Mouse (Mus musculus) lung, postnatal 4 days (tissue): ENCODE results near the gene Vps29.
"Not testable (repeated sequence)": the region's sequence is repeated elsewhere in the genome, so short reads cannot be mapped to it uniquely, and the experiment has no call there.

ENCODE experiments used
- DNase-seq, 2 experiments: peaks; one replicate each; pipeline ENCODE4 v3.0.0; 2021

The Vps29 gene

DNA sequence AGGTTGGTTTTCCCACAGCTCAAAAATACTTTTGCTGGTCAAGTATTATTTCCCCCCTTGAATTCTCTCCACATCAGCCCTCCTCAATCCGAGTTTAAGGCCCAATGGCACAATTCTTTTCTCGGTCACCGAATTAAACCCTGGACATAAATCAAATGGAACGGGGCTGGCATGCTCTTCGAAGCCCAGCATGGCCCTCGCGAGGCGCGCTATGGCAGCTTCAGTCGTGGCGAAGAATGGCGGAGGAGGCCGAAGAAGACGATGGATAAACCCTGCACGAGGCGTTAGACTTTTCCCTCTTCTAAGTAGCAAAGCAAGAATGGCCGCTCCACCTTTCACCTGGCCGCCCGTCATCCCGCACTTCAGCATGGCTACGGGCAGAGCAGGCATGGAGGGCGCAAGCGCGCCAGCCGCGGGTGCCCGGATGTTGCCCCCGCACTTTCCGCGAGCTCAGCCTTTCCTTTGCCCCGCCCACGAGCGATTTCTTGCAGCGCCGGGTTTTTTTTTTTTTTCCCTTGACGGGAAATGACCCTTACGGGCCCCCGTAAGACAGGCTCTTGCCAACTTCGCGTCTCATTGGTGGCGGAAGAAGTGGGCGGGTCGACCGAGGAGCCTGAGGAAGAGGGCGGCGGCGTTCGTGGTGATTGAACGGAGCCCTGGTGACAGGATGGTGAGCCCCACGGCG, at the start of gene Vps29, which contains the start of gene Rad9b:
Vps29 (plus strand) TSS at position 563 of the 685 bp plus-strand sequence.
Rad9b (minus strand) TSS at position 427 of the 685 bp plus-strand sequence.
- DNase-seq = peak; percentile 99

DNA sequence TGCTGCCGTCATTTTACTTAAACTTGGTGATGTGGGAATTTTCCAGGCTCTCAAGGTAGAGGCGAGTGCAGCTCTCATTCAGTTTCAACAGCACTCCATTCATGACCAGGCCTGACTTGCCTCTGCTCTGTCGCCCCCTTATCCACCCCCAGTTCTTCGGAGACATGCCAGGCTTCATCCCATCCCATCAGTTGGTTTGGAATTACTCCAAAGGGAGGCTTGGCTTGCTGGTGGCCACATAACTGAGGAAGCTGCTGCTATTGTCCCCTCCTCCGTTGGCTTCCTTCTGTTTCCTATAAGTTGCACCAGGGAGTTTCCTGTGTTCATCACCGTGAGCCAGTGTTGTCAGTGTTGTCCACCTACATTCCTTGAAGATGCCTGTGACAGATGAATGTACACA, 49.6 kb upstream of the Vps29 start:
- DNase-seq = no peak

DNA sequence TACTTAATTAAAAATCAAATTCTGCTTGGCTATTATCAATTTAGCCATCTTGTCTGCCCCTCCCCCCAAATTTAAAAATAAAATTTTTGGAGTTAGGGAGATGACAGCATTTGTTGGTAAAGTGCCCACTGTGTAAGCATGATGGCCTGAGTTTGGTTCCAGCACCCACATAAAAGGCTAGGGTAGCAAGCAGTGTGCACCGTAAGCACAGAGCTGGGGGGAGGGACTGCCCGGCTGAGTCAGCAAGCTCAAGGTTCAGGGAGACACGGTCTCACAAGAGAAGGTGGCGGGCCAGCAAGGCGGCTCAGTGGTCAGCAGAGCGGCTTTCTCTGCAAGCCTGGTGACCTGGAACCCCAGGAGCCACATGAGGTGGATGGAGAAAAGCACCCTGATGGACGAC, 48.7 kb upstream of the Vps29 start:
- no peak for DNase-seq

DNA sequence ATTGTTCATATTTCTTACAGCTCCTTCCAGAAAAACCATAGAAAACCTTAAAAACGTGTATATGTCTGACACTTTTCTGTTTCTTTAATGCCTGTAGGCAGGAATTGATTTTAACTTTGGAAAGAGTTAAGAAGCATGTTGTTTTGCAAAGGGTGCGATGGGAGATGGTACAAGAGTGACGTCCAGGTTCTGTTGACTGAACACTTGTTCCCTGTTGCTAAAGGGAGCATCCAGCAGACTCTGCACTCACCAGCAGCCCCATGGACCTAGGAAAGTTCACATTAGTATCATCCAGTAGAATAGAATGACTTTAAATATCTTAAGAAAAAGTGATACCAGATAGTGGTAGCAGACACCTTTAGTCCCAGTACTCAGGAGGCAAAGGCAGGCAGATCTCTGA, 47.6 kb upstream of the Vps29 start:
- DNase-seq = no peak

DNA sequence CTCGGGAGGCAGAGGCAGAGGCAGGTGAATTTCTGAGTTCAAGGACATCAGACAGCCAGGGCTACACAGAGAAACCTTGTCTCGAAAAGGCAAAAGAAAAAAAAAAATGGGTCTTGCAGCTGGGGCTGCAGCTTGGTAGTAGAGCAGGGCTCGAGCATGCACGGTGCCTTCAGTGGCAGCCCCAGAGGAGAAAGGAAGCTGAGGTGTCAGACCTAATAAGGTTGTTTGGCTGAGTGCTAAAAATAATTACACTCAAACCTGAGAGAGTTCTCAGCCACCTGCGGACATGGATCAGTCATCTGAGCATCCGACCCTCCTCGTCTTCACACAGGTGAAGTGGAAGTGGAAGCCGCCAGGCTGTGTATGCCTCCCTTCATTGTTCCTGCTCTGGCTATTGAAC, 43.5 kb upstream of the Vps29 start:
- no peak for DNase-seq

DNA sequence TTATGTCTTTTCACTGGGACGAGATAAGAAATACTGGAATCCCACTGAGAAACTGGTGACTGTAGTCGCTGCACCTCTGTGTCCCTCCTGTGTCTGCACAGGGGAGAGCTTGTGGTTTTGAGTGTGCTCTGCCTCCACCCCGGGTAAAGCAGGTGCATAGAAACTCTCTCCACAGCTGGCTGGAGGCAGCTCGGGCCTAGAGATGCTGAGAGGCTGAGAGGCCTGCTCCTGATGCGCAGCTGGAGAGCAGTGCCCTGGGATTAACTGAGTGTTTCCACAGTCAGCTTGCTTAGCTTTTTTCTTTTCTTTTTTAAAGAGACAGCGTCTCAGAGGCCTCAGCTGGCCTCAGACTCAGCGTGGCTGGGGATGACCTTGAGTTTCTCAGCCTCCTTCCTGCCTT, 42.5 kb upstream of the Vps29 start:
- DNase-seq = no peak

DNA sequence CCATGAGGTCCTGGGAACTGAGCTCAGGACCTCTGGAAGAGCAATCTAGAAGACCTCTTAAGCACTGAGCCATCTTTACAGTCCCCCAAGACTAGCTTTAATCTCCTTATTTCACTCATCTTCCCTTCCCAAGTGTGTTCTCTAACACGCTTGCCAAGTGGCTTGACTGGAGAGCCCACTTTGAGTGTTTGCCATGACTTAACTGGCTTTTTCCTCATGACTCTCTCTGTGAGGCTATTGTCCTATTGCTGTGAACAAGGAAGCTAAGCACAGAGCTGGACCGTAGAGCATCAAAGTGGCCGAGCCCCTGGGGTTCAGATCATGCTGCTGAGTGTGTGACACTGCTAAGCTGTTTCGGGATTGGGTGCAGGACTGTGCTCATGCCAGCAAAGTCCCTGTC, 41.8 kb upstream of the Vps29 start:
- no peak for DNase-seq

DNA sequence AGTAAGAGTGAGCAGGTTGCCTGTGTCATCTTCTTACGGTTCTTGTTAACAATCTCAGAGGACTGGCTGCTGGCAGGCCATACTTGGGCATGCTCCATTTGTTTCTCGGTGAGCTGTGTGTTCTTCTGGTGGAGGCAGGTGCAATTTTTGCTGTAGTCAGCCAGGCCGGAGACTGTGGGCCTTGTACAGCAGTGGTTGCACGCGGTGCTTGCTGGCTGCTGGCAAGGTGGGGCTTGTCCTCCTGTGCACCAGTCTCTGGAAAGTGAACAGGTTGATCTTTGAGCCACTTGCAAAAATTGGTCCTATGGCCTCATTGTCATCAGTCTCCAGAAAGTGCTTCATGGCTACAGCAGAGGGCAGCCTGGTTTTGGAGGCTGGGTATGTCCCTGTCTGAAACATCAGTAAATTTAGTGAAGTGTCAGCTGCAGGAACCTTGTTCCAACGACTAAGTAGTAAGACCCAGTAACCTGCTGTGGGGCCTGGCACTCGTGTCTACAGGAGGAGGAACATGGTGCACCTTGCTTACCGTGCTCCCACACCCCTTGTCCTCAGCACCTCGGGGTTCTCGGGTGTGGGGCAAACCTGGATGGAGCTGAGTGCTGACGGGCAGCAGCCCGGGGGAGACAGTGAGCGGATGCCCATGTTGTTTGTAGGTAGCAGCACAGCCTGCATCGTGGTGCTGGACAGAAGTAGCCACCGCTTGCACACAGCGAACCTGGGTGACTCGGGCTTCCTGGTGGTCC, 41.1 kb upstream of the Vps29 start:
- DNase-seq = no peak

DNA sequence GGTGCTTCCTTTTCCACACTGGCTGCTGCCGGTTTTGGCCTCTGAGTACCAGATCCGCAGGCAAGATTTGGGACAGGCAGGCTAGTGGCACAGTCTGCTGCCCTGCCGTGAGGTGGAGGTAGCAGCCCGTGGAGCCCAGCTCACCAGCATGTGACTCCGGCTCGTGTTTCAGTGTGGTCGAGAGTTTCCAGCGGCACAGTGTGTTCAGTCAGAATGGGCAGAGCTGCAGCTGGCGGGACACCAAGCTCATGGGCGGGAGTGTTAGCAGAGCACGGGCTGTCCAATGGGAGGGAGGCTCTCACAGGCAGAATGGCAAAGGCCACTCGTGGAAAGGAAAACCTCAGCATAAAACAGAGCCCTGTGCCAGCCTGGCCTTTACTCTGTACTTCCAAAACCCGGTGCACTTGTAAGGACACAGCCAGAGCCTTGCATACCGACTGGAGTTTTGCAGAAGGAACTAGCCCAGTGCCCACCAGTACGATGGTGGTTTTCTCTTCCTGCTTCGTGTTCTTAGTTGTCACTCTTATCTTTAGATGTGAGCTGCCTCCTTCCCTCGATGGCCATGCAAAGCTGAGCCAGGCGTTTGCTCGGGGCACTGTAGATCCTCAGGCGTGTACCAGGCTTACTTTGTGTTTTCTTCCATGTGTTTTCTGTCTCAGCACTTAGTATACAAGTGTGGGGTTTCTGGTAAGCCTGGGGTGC, 39.1 kb upstream of the Vps29 start:
- peak; percentile 86 to 93 for DNase-seq

DNA sequence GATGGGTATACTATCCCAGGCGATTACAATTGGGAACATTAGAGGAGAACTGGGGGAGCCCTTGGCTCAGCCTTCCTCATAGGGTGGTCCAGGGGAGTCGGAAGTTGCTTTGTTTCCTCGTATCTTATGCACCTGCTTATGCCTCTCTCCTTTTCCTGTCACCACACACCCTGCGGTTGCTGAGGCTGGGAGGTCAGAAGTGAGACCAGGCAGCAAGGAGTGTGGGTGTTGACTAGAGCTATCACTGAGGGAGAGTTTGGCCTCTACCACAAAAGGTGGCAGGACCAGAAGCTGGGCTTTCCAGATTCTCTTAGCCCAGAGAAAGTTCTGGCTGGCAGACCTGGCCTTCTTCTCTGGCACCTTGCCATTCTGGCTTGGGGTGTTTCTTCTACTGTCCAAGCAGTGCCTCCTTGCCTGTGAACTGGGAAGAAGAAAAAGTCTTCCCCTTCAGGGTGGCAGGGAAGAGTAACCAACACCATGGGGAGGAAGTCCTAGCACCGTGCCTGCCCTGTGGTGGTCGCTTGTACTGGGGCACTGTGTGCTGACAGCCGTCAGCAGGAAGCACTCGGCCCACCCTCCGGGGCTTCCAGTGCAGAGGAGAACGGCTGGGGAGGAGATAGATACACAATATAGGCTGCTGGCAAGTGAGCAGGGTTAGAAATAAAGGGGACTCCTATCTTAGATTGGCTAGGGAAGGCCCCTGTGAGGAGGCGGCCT, 36.7 kb upstream of the Vps29 start:
- DNase-seq = no peak

DNA sequence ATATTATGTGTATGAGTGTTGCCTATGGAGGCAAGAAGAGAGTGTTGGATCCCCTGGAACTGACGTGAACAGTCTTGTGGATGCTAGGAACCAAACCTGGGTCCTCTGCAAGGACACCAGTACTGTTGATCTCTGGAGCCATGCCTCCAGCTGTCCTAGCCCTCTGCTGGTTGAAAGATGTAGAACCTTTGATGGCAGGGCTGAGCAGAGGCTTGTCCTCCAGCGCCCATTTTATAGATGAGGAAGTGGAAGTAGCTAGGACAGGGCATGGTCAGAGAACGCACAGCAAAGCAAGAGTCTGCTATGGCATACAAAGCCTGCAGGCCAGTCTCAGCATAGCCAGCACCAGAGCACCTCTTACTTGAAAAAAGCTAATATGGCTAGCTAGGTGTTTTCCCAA, 36.1 kb upstream of the Vps29 start:
- peak; percentile 48 to 69 for DNase-seq

DNA sequence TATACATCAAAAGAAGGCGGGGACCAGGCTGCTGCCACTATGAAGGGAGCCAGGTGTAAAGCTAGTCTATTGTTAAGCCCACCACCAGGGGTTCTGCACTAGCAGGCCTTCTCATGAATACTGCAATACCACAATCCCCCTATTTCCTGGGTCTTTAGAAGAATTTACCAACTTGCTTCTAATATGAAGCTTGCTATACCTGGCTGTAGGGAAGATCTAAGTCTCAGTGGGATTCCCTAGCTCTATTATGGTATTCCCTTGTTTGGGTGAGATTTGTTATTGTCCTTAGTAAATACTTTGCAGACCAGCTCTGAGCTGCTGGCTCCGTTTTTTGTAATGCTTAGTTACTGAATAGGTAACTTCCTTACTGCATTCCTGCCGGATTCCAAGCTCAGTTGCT, 35.2 kb upstream of the Vps29 start:
- DNase-seq = not testable (repeated sequence)

DNA sequence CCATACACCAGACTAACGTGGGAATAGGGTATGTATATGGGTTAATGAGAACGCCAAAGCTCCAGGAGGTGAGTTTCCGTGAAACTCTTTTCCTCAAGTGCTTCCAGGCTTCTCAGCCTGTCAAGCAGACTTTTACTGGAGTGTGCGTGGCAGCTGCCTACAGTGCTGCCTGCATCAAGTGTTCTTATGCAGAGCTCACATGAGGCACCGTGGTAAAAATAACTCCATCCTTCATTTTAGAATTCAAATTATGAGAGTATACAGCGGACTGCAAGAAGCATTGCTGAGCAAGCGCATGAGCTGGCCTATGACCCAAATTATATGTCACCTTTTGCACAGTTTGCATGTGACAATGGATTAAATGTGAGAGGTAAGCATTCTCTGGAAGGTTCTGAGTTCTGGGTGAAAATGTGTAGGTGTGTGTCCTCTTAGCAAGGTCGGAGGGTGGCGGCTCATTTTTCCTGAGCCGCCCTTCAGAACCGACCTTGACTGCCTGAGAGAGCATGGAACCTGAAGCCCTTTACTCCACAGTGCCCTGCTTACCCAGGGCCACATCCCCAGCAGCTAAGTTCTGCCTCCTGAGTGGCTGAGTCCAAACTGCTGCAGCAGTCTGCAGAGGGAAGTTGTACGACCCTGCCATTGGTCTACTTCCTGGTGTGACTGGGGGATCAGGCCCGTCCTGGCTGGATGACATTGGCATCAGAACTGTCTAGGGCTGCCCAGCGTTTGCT, 34.5 kb upstream of the Vps29 start:
- peak in 1 of 2 experiments; percentile 57 for DNase-seq

DNA sequence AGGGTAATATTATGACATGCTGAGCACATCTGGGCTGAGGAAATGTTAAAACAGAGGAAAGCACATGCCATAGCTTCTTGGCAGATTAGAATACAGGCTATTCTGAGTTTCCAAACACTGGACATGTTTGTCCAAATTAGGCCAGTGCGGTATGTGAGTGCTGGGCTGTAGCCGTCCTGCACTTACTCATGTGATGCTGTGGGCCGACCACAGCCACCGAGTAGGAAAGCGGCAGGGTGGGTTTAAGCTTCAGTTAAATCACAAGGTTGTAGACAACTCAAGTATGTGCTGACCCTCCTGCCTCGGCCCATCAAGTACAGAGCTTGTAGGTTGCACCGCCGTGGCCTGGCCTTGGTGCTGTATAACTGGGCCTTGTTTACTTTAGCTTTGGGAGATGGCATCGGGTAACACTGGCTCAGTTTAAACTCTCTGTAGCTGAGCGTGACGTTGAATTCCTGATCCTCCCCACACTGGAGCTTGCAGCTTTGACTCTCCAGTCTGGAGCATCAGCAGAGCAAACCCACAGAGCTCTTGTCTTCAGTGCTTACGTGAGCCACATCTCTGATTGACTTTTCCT, 33.9 kb upstream of the Vps29 start:
- peak; percentile 19 to 27 for DNase-seq

DNA sequence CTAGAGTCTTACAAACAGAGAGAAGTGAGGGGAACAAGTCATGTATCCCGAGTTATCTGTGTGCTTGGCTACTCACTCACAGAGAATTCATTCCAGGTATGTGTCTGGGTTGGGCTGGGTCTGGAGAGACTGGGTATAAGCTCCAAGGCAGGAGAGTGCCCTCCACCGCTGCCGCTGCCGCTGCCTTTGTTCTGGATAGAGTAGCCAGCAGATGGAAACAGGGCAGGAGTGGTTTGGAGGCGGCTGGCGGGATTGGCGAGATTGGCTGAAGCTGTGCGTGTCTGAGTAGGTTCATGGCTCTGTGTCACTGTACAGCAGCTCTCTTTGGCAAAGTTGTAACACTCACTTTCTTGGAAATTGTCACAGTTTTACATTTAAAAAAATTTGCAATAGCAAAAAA, 30.6 kb upstream of the Vps29 start:
- DNase-seq = peak in 1 of 2 experiments; percentile 38

DNA sequence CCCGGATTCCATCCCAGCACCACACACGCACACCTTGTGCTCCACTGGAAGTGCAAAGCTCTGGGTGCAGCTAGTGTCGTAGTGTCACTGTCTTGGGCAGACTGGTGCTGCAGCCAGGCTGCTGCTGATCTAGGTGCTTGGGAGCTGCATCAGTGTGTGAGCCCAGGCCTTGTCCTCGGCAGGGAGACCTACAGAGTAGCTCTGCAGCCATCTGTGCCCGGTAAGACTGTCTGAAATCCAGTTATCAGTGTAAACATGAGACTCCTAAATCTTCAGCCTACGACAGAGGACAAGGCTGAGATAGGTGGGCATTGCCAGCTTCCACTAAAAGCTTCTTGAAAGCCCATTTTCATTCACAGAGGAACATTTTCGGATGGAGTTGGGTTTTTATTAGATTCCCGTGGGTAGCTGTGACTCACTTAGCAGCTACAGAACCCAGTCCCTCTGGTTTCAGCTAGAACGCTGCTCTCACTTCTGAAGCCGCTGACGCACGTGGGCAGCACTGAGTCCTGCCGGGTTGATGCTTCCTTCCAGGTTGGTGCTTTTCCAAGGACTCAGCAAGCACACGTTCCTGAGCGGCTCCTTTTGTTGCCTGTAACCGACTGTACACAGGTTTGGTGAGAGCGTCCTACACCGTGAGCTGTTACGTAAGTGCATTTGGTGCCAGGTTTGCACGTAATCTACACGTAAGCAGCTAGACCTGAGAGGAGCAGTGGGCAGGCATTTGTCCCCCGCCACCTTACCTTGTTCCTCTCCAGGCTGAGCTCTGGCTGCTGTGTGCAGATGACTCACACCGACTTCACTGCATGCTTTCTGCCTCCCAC, 29.3 kb upstream of the Vps29 start:
- DNase-seq = peak; percentile 38 to 56

DNA sequence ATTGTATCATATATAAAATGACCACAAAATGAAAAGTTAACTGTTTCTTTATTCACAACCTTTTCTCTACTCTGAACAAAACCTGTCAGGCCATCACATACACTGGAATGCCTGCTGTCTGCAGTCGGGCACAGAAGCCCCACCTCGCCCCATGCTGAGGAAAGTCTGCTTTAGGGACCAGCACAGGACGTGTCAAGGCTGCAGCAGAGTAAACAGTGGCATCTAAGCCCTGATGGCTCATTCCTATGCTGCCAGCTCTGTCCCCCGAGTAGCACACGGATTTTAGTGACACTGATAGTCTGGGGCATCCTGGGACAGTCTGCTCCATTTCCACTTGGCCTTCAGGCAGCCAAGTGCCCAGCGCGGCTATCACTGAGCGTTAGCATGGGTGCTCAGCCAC, 28.7 kb upstream of the Vps29 start:
- DNase-seq = no peak

DNA sequence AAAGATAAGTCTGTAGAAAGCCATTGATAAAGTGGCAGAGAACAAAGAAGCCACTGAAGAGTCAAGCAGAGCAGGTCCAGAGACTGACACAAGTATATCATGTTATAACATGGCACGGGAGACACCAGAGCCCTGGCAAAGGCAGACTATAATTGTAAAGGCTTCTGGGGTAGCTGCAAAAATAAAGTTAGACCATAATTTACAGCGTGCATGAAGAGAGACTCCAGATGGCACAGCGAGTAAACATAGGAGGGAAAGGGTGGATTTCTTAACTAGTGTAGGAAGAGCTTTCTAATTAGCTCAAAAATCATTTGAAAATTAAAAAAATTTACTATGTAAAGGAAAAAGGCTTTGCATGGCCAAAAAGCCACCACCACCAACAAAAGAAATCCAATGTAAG, 26.9 kb upstream of the Vps29 start:
- DNase-seq = no peak

DNA sequence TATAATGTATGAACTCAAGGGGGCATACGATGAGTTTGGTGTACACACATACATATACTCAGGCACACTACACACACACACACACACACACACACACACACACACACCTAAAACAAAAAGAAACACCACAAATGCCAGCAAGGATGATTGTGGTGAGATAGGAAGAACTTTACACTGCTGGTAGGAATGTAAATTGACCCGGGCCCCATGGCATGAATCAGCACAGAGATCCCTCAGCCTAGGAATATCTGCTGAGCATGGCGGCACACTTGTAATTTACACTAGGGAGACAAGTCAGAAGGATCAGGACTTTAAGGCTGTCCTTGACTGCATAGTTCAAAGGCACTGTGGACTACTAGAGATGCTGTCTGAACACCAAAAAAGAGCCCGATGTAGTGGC, 23.9 kb upstream of the Vps29 start:
- no peak for DNase-seq

DNA sequence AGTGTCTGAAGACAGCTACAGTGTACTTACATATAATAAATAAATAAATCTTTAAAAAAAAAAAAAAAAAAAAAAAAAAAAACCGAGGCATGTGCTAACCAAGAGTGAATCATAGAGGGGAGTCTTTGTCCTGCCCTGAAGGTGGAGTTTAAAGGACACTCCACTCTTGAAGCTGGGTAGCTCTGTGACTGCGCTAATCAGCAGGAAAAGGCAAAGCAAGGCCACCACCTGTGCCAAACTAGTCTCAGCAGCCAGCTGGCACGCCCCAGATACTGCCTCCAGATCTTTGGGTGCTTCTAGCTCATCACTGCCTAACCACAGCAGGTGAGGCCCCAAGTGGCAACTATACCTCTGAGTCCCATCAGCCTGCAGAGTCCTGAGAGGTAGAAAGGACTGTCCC, 19.5 kb upstream of the Vps29 start:
- DNase-seq = no peak
